Mouse (Mus musculus) lung, adult 2 months (tissue): ENCODE measurements at regions not wholly inside any gene's neighbourhood (a gene's known extent, or its start where the extent isn't known, plus 50 kb on each side); places are given as distances from the start of the nearest gene placed in this dataset.
A peak's percentile ranks its signal among the peaks of the same experiment; 100 is the strongest.

ENCODE experiments used
- DNase-seq: peaks from one replicate; pipeline ENCODE4 v3.0.0; 2022
- H3K4me1 ChIP-seq: fragments of 200-500 bp; 2 replicates; pipeline ENCODE4 v1.6.1; 2011; ENCODE audit warnings: low read length; ENCODE audit not compliant: control insufficient read depth, insufficient read depth
- H3K4me3 ChIP-seq: fragments of 200-500 bp; replicated peaks from 2 replicates; pipeline ENCODE3; 2011; ENCODE audit warnings: low read depth, mild to moderate bottlenecking, control low read depth, low read length; ENCODE audit errors: extremely low read depth
- CTCF ChIP-seq: fragments of 200-500 bp; IDR thresholded peaks from 2 replicates; pipeline ENCODE4 v1.5.1; 2011; ENCODE audit warnings: mild to moderate bottlenecking, low read length, control low read depth; ENCODE audit not compliant: insufficient read depth
- POLR2A ChIP-seq: fragments of 200-500 bp; IDR thresholded peaks from 2 replicates; pipeline ENCODE4 v1.6.1; 2011; ENCODE audit warnings: low read depth, mild to moderate bottlenecking, control low read depth, low read length, borderline replicate concordance; ENCODE audit errors: extremely low read depth
- WGBS: fragments of 180-500 bp; shearing (Covaris S2); methylation state at CpG from one replicate; pipeline ENCODE4 v1.1.7; 2018; 5-methylcytosine and 5-hydroxymethylcytosine counted together

DNA sequence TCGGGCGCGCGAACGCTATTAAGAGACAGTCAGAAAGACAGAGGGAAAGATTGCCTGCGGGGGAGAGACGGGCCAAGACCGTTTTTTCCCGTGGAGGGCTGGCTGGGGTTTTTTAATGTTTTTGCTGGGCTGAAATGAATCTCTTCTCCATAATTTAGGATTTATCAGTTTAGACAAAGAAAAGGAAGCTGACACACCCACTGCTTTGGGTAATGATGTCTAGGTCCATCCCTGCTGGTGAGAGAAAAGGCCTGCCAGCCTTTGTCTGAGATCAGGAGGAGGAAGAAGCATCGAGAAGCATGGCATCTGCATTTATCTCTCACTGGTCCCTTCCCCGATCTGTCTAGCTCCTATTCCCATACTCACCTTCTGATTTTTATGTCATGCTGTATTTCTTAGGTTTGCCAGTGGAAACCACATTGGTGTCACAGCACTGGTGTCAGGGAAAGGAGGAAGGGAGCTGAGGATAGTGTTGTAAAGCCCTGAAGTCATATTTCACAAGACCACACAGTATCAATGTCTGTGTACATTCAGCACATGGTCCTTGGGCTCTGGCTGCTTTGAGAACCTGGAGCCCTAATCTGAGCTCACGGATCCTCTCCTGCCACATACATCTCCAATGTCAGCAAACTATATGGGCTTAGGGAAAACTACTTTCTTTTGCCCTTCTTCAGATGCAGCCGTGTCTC lies 138.3 kb downstream of the Zfp619 start:
- no peaks in the 10 kb centered on the region; the same call in 1 of the 2 replicates for H3K4me1 ChIP-seq
- no peak for TF ChIP-seq POLR2A
- TF ChIP-seq CTCF = no peak
- WGBS = 27% methylated on average over 13 of the region's 13 CpGs
- peak overlapping the region; percentile 46 for H3K4me3 ChIP-seq
- DNase-seq = no peak

DNA sequence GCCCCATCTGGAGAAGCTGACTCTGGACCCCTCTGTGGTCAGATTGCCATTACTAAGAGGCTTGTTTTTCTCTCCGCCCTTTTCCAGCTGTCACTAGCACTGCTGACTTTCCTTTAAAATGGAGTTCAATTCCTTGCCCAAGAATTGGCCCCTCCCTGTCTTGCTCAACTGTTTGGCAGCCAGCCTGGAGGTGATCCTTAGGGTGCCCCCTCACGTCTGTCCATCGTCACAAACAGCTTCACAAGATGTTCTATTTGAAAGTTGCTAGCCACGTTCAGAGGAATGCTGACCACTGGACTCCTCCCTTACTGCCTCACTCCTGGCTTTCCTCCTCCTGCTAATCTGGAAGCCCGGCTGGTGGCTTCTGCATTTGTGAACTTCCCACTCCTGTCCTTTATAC lies 142.0 kb downstream of the Zfp619 start:
- WGBS = 18% methylated on average over 5 of the region's 5 CpGs
- Histone ChIP-seq H3K4me1 (no peaks in the 10 kb centered on the region; the same call in 1 of the 2 replicates), H3K4me3 (no peak overlapping the region)
- peak; percentile 26 for DNase-seq
- no peak for TF ChIP-seq POLR2A
- no peak for TF ChIP-seq CTCF

DNA sequence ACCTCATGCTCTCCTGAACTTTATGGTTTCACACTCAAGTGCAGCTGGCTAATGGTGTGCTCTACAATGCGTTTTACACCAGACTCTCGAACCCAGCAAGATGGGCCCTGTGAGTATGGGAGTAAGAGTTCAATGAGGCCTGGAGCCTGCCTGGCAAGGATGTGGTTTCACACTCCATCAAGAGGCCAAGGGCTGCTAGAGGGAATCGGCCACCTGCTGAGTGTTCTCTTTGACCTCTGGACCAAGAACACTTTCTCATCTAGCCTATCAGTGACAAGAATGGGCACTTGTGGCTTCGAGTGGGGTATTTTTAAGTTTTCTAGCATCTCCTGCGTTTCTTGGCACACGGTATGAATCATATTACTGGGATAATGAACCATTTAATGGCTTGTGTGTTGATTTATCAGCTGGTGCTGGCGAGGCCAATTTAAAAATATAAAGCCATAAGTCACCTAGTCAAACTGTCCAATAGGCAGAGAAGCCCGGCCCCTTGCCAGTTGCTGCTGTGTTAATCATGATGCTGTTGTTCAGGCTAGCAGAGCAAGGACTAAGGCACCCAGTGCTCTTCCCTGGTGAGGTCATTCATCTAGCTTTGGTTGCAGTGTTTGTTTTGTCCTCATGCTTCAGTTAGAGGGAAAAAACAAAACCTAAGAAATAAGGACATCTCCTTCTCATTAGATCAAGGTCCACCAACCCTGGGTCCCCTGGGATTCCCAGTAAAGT lies 157.7 kb downstream of the Zfp619 start:
- no peak for DNase-seq
- TF ChIP-seq CTCF (no peak), POLR2A (no peak)
- no peak overlapping the region for H3K4me3 ChIP-seq
- H3K4me1 ChIP-seq = no peaks in the 10 kb centered on the region
- 57% methylated on average over 8 of the region's 8 CpGs for WGBS

DNA sequence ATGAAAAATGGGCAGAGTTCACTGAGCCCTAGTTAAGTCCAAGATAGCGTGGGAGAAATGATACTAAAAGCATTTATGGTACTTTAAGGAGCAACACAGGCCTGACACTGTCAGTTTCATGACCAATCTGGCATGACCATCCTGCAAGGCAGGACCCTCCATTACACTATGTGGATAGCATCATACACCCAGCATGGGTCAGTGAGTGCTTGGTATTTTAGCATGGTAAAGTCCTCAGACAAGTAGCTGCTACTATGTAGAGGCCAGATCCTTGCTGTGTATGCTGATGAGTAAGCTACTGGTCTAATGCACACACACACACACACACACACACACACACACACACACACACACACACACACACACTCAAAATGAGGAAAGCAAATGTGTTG lies 158.3 kb downstream of the Zfp619 start:
- Histone ChIP-seq H3K4me1 (no peaks in the 10 kb centered on the region), H3K4me3 (no peak overlapping the region)
- 46% methylated on average over 1 of the region's 1 CpGs for WGBS
- no peak for TF ChIP-seq CTCF
- no peak for TF ChIP-seq POLR2A
- no peak for DNase-seq

DNA sequence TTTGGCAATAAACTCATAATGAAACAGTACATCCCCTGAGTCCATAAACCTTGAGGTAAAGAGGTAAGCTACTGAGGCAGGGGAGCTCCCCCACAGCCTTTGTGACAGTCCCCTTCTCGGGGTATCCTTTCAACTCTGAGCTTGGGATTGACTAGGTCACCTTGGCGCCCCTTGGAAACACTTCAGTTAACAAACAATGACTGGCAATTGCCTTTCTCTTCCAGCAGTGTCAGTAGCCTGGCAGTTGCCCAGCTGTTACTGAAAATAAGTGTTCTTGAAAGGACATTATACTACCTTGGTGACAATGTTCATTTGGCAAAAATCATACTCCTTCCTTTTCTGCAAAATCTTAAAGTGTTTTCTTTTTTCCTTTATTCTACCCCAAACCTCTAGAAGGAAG lies 162.8 kb downstream of the Zfp619 start:
- TF ChIP-seq POLR2A = no peak
- no peak for TF ChIP-seq CTCF
- H3K4me3 ChIP-seq = no peak overlapping the region
- WGBS = 38% methylated on average over 2 of the region's 2 CpGs
- DNase-seq = no peak
- H3K4me1 ChIP-seq = no peaks in the 10 kb centered on the region

DNA sequence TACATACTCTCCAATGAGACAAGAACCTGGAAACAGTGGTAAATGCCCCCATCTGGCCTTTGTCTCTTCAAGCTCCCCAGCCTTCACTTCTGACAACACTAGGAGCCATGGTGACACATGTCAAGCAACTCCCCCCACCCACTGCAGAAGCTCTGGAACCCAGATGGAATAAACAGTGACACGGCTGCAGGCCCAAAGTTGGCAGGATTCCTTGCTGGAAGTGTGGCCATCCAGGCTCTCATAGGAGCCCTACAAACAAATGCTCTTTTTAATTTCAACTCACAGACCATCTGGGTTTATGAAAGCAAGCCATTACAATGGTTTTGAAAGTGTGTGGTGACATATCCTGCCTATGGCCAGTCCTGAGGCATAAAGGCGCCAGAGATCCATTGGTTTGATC lies 179.0 kb downstream of the Zfp619 start:
- no peak overlapping the region for H3K4me3 ChIP-seq
- no peak for TF ChIP-seq POLR2A
- no peak for TF ChIP-seq CTCF
- no peak for DNase-seq
- 56% methylated on average over 2 of the region's 2 CpGs for WGBS
- H3K4me1 ChIP-seq = no peaks in the 10 kb centered on the region

DNA sequence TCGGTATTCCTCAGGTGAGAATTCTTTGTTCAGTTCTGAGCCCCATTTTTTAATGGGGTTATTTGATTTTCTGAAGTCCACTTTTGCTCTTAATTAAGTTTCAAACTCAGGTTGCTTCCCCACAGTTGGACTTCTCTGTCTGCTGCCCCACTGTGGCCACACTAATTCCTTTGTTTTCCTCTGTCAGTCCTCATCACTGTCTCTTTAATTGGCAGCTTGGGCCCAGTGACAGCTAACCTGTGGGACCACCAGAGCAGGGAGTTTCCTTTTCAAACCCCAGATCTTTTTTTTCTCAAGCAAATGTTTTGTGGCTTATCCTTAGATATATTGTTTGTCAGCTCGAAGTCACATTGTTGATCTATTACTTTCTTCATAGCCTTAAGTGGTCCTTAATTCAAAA lies 183.9 kb downstream of the Zfp619 start:
- no peak overlapping the region for H3K4me3 ChIP-seq
- TF ChIP-seq POLR2A = no peak
- 59% methylated on average over 2 of the region's 2 CpGs for WGBS

DNA sequence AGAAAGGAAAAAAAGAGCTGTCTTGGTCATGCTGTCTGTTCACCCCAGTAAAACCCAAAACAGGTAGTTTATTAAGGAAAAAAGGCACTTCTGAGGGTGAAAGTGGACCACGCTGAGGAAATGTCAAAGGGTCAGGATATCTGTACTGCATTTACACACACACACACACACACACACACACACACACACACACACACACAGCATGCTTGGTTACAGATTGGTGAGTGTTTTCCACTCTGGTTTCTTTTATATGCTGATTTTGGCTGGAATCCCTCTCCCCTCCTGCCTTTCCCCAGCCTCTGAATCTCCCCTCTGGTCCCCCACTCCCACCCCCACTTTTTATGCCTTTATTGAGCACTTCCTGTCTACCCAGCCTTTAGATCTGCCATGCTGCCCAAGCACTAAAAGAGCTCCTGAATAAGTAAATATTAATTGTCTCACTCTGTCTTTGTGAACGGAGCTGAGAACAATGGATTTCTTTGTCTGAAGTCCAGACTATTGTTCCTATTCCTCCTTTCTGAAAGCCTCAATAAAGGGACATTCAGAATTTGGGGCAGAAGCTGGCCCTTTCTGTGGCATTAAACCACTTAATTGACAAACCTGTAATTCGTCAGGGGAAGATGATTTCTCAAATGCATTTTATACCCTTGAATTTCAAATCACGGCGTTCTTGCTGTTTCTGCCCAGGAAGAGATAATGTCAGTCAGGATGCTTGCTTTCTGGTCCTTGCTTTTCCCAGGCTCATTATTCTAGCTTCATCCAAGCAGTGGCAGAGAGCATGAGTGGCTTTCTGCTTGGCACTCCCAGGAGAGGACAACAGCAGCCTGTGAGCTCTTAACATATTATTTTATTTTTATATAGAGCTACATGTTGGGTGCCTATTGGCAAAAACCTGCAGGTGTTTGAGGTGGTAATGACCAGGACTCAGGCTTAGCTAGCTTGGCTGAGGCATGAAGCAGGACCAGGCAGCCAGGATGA lies 187.8 kb downstream of the Zfp619 start:
- H3K4me3 ChIP-seq = no peak overlapping the region
- H3K4me1 ChIP-seq = 0 out of 2 replicates have a peak, but pooled peaks cover 3% of the 10 kb centered on the region
- DNase-seq = no peak
- WGBS = 25% methylated on average over 5 of the region's 5 CpGs
- TF ChIP-seq POLR2A (no peak), CTCF (no peak)

More for the DNA sequence above, 183.9 kb downstream of the Zfp619 start:
- 0 out of 2 replicates have a peak, but pooled peaks cover 3% of the 10 kb centered on the region for H3K4me1 ChIP-seq
- no peak for DNase-seq

DNA sequence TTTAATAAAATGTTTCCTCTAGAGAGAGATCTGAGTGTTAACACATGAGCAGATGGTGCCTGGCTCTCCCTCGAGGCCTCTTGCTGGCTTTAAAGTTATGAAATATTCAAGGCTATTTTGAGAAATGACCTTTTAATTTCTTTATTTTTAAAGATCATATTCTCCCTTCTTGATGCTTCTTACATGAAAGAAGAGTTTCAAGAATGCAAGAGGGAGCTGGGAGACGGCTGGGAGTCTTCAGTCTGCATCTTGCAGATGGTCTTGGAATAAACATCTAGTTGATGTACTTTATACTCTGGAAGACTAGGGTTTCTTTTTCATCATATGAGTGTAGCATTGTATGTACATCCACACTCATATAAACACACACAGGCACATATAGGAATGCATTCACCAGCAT lies 189.0 kb downstream of the Zfp619 start:
- Histone ChIP-seq H3K4me3 (no peak overlapping the region), H3K4me1 (0 out of 2 replicates have a peak, but pooled peaks cover 3% of the 10 kb centered on the region)
- TF ChIP-seq CTCF (no peak), POLR2A (no peak)
- no peak for DNase-seq
- WGBS = 47% methylated on average over 2 of the region's 2 CpGs
